29 mouse cellular contexts compared by ENCODE assay signal in genomic region chr6:138534879-138535278, GRCm38 (mm10). TPM values are rescaled to one million over a fixed set of nuclear protein-coding genes. Genes with fewer than 3 reads are reported as not detected.
"Had no signal": no experiment of that assay in that cellular context is flagged by ENCODE, and none has a peak within 500 bp of the region (broad histone marks: within the 10 kb centered on the region; RNA-seq: fewer than 3 reads in every experiment).

No protein-coding gene starts in this region.

- ATAC-seq: forebrain, postnatal 0 days; hindbrain, embryonic 16.5 days; inflammation-experienced regulatory T-cells, adult 6 months; intestine, embryonic 15.5 days; intestine, postnatal 0 days had no signal

- DNase-seq: forebrain, postnatal 0 days; gastrocnemius, postnatal 14 days; gastrocnemius, postnatal 36 days; heart, adult 11 months; heart, adult 2 months; heart, postnatal 14 days; heart, postnatal 36 days; kidney, adult 18-20 months; kidney, adult 8-10 months; kidney, postnatal 10 days; kidney, postnatal 25 days; kidney, postnatal 4 days; liver; liver, embryonic 13.5 days had no signal

- H3K4me3 ChIP-seq: heart, adult 2 months; heart, embryonic 13.5 days; heart, embryonic 15.5 days; intestine, embryonic 15.5 days; layer of hippocampus, adult 2 months; left cerebral cortex, adult 2 months; limb, embryonic 10.5 days; limb, embryonic 12.5 days; liver, embryonic 13.5 days had no signal

- H3K27me3 ChIP-seq: heart, embryonic 13.5 days; heart, embryonic 15.5 days; intestine, embryonic 15.5 days; limb, embryonic 12.5 days; liver, embryonic 13.5 days had no signal

- H3K27ac ChIP-seq: heart, adult 2 months; heart, embryonic 13.5 days; heart, embryonic 15.5 days; hindbrain, embryonic 14.5 days; intestine, embryonic 15.5 days; layer of hippocampus, adult 2 months; left cerebral cortex, adult 2 months; limb, embryonic 10.5 days; limb, embryonic 12.5 days; liver, embryonic 13.5 days had no signal

- H3K4me1 ChIP-seq: heart, embryonic 13.5 days; heart, embryonic 15.5 days; intestine, embryonic 15.5 days; limb, embryonic 10.5 days; limb, embryonic 12.5 days; liver, embryonic 13.5 days had no signal

- H3K9me3 ChIP-seq: heart, embryonic 15.5 days; intestine, embryonic 15.5 days; limb, embryonic 10.5 days; limb, embryonic 12.5 days; liver, embryonic 13.5 days had no signal

- H3K4me2 ChIP-seq: heart, embryonic 11.5 days; heart, embryonic 13.5 days; heart, embryonic 15.5 days; hindbrain, embryonic 14.5 days; intestine, embryonic 15.5 days; limb, embryonic 12.5 days; liver, embryonic 11.5 days; liver, embryonic 13.5 days had no signal

- H3K36me3 ChIP-seq: heart, embryonic 13.5 days; heart, embryonic 15.5 days; intestine, embryonic 15.5 days; limb, embryonic 10.5 days; limb, embryonic 12.5 days; liver, embryonic 13.5 days had no signal

- H3K9ac ChIP-seq: forebrain, postnatal 0 days; heart, embryonic 13.5 days; heart, embryonic 15.5 days; hindbrain, embryonic 14.5 days; intestine, embryonic 15.5 days; limb, embryonic 12.5 days; liver, embryonic 13.5 days had no signal

RNA-seq across cellular contexts. Expression of gene Lmo3, which starts 46.9 kb away (rescaled TPM):
- total RNA-seq: gastrocnemius, postnatal 14 days; gastrocnemius, postnatal 36 days; heart, adult 2 months; heart, postnatal 14 days; heart, postnatal 36 days; hematopoietic stem cell, adult 5-6 weeks had no signal
- polyA plus RNA-seq: gonadal fat pad, adult 2 months; inflammation-experienced regulatory T-cells, adult 6 months had no signal
